Mouse (Mus musculus) gastrocnemius, postnatal 36 days (tissue): ENCODE measurements around the gene Plekhm2. TPM values are rescaled to one million over a fixed set of nuclear protein-coding genes. Genes with fewer than 3 reads are reported as not detected.

Source experiments
- DNase-seq, 2 experiments: peaks; one replicate each; pipeline ENCODE4 v3.0.0; 2022
- intact Hi-C: fragments of 180-260 bp; cut with DNase I; formaldehyde crosslinking; loops from one replicate; pipeline ENCODE4 v1.15.1; 2025
- total RNA-seq, 2 experiments: library from RNA; stranded (reverse); gene quantifications; 2 replicates each; pipeline ENCODE4 v1.2.3; 2021

Gene Plekhm2
- total RNA-seq, 2 experiments from 2014 or later: 23.6 to 30.5 TPM

- intact Hi-C loops: no loop called here
- no peak for DNase-seq
Observed at GRCm38 (mm10) chr4:141639474-141639873, 25.2 kb downstream of the Plekhm2 start.

GRCm38 (mm10) chr4:141636693-141637092 is 28.0 kb downstream of the Plekhm2 start:
- intact Hi-C loops: no loop called here
- DNase-seq: no peak

- intact Hi-C loops: no loop called here
- DNase-seq: no peak
Observed at GRCm38 (mm10) chr4:141635991-141636390, 28.7 kb downstream of the Plekhm2 start.

GRCm38 (mm10) chr4:141632111-141632873 is 32.4 kb downstream of the Plekhm2 start:
- intact Hi-C loops: no loop called here
- DNase-seq: no peak

GRCm38 (mm10) chr4:141631250-141631649 is 33.4 kb downstream of the Plekhm2 start:
- DNase-seq: no peak
- intact Hi-C loops: no loop called here

GRCm38 (mm10) chr4:141630021-141630420 is 34.7 kb downstream of the Plekhm2 start:
- no peak for DNase-seq
- intact Hi-C loops: no loop called here

- DNase-seq: no peak
- intact Hi-C loops: no loop called here
Observed at GRCm38 (mm10) chr4:141628661-141629060, 36.0 kb downstream of the Plekhm2 start.

GRCm38 (mm10) chr4:141627502-141627901 is 37.2 kb downstream of the Plekhm2 start:
- intact Hi-C loops: no loop called here
- no peak for DNase-seq

GRCm38 (mm10) chr4:141625774-141626550 is 38.7 kb downstream of the Plekhm2 start:
- intact Hi-C loops: no loop called here
- no peak for DNase-seq

- intact Hi-C loops: no loop called here
Observed at GRCm38 (mm10) chr4:141624983-141625773, 39.5 kb downstream of the Plekhm2 start.

GRCm38 (mm10) chr4:141624134-141624533 is 40.6 kb downstream of the Plekhm2 start:
- intact Hi-C loops: no loop called here
- DNase-seq: no peak

More at GRCm38 (mm10) chr4:141624983-141625773, 39.5 kb downstream of the Plekhm2 start:
- DNase-seq: no peak

GRCm38 (mm10) chr4:141623666-141624065 is 41.0 kb downstream of the Plekhm2 start, which contains the start of gene Slc25a34:
Slc25a34 (minus strand) TSS chr4:141623821.
- intact Hi-C loops: no loop called here

GRCm38 (mm10) chr4:141623037-141623436 is 41.7 kb downstream of the Plekhm2 start:
- intact Hi-C loops: no loop called here
- DNase-seq: no peak

More at GRCm38 (mm10) chr4:141623666-141624065, 41.0 kb downstream of the Plekhm2 start, which contains the start of gene Slc25a34:
- peak; percentile 52 to 76 for DNase-seq

GRCm38 (mm10) chr4:141622580-141622979 is 42.1 kb downstream of the Plekhm2 start:
- intact Hi-C loops: no loop called here
- DNase-seq: no peak

- no peak for DNase-seq
- intact Hi-C loops: no loop called here
Observed at GRCm38 (mm10) chr4:141622091-141622490, 42.6 kb downstream of the Plekhm2 start.

GRCm38 (mm10) chr4:141621297-141621696 is 43.4 kb downstream of the Plekhm2 start:
- DNase-seq: no peak
- intact Hi-C loops: no loop called here

GRCm38 (mm10) chr4:141619299-141619883 is 45.3 kb downstream of the Plekhm2 start:
- intact Hi-C loops: loop anchor here (5.0 kb wide), 2 partner anchors 233 to 338 kb away; no protein-coding TSS in a partner anchor
- DNase-seq: no peak

GRCm38 (mm10) chr4:141618565-141619243 is 46.0 kb downstream of the Plekhm2 start, which contains the start of gene Tmem82:
Tmem82 (minus strand) TSS chr4:141618633.
- DNase-seq: peak in 1 of 2 experiments; percentile 49
- intact Hi-C loops: loop anchor here (5.0 kb wide), 2 partner anchors 234 to 339 kb away; no protein-coding TSS in a partner anchor

GRCm38 (mm10) chr4:141617863-141618564 is 46.7 kb downstream of the Plekhm2 start:
- intact Hi-C loops: loop anchor here (5.0 kb wide), 2 partner anchors 234 to 339 kb away; no protein-coding TSS in a partner anchor
- DNase-seq: no peak
